Mouse (Mus musculus) heart, postnatal 0 days (tissue): ENCODE data around the gene Mybpc3. TPM values are rescaled to one million over a fixed set of nuclear protein-coding genes. Genes with fewer than 3 reads are reported as not detected.

ENCODE experiments used
- ATAC-seq: fragments of 200-750 bp; cut with Nextera tagmentation; 2 replicates; pipeline ENCODE4 v1.8.0; 2017; ENCODE audit warnings: low read depth, moderate number of reproducible peaks, moderate library complexity; ENCODE audit not compliant: insufficient read depth
- DNase-seq: peaks from one replicate; pipeline ENCODE4 v3.0.0-alpha.2; 2016; ENCODE audit warnings: low spot score
- H3K27ac ChIP-seq: fragments of 300-500 bp; sonication (generic); 2 replicates; pipeline ENCODE4 v1.5.1; 2014; ENCODE audit warnings: low read depth, mild to moderate bottlenecking
- H3K27me3 ChIP-seq: fragments of 300-500 bp; sonication (generic); 2 replicates; pipeline ENCODE4 v1.6.1; 2014; ENCODE audit warnings: low read length, mixed read lengths; ENCODE audit not compliant: control insufficient read depth, insufficient read depth
- H3K36me3 ChIP-seq: fragments of 300-500 bp; sonication (generic); replicated peaks from 2 replicates; pipeline ENCODE4 v1.6.1; 2014; ENCODE audit warnings: low read length, mixed read lengths; ENCODE audit not compliant: control insufficient read depth, insufficient read depth
- H3K4me1 ChIP-seq: fragments of 300-500 bp; sonication (generic); 2 replicates; pipeline ENCODE4 v1.6.1; 2014; ENCODE audit warnings: antibody characterized with exemption; ENCODE audit not compliant: control insufficient read depth, insufficient read depth
- H3K4me2 ChIP-seq: fragments of 300-500 bp; sonication (generic); 2 replicates; pipeline ENCODE4 v1.6.1; 2014; ENCODE audit warnings: low read depth, mild to moderate bottlenecking, low read length, moderate library complexity
- H3K4me3 ChIP-seq: fragments of 300-500 bp; sonication (generic); 2 replicates; pipeline ENCODE4 v1.5.1; 2014; ENCODE audit warnings: low read depth, low read length
- H3K9ac ChIP-seq: fragments of 300-500 bp; sonication (generic); replicated peaks from 2 replicates; pipeline ENCODE4 v1.6.1; 2014; ENCODE audit warnings: low read depth, low read length, mixed read lengths
- H3K9me3 ChIP-seq: fragments of 300-500 bp; sonication (generic); replicated peaks from 2 replicates; pipeline ENCODE4 v1.6.1; 2016; ENCODE audit warnings: low read length; ENCODE audit not compliant: control insufficient read depth
- CTCF ChIP-seq: IDR thresholded peaks from 2 replicates; pipeline ENCODE4 v1.5.1; 2016; ENCODE audit warnings: antibody characterized with exemption, control low read depth, low read depth
- EP300 ChIP-seq: IDR thresholded peaks from 2 replicates; pipeline ENCODE4 v1.6.1; 2016; ENCODE audit warnings: antibody characterized with exemption, low read depth
- WGBS: fragments of 180-500 bp; shearing (Covaris S2); extraction: QIAGEN DNeasy Blood & Tissue Kit; methylation state at CpG from one replicate; pipeline ENCODE4 v1.1.7; 2014; 5-methylcytosine and 5-hydroxymethylcytosine counted together
- polyA plus RNA-seq: library from polyadenylated mRNA; unstranded; fragments of >200 nt; fragmentation: Nextera tagmentation; extraction: Ambion mirVana; gene quantifications from 2 replicates; pipeline ENCODE4 v1.2.1, GENCODE M21; 2015
- total RNA-seq: library from RNA; depleted of rRNA; stranded (reverse); fragments of >200 nt; gene quantifications from 2 replicates; pipeline ENCODE4 v1.2.3, GENCODE M21; 2014; ENCODE audit warnings: low replicate concordance

Mybpc3 gene
- total and polyA plus RNA-seq, 2 experiments from 2014 or later = 1,207 to 2,313 TPM

DNA sequence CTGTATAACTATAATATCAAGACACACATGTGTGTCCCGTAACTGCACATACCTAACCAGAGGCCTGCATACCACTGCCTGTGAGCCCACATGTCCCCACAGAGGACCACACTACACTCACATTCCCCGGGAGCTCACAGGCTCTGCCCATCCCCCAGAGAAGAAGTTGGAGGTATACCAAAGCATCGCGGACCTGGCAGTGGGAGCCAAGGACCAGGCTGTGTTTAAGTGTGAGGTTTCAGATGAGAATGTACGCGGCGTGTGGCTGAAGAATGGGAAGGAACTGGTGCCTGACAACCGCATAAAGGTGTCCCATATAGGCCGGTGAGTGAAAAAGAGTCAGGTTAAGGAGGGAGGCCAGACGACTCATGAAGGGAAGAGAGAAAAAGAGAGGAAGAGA is 7.2 kb downstream of the Mybpc3 start:
- Histone ChIP-seq H3K36me3 (peaks cover 95% of the 10 kb centered on the region), H3K9me3 (no peaks in the 10 kb centered on the region), H3K9ac (no peak overlapping the region), H3K4me2 (peak overlapping the region; percentile 79; the same call in 1 of the 2 replicates), H3K4me3 (no peak overlapping the region), H3K27ac (peak overlapping the region; percentile 22; the same call in 1 of the 2 replicates), H3K4me1 (peaks cover 28% of the 10 kb centered on the region), H3K27me3 (no peaks in the 10 kb centered on the region)
- no peak for TF ChIP-seq CTCF
- no peak for TF ChIP-seq EP300
- DNase-seq (no peak), ATAC-seq (0 out of 2 replicates have a peak, but pooled peaks have one; percentile 5)
- WGBS = 52% methylated on average over 10 of the region's 10 CpGs

DNA sequence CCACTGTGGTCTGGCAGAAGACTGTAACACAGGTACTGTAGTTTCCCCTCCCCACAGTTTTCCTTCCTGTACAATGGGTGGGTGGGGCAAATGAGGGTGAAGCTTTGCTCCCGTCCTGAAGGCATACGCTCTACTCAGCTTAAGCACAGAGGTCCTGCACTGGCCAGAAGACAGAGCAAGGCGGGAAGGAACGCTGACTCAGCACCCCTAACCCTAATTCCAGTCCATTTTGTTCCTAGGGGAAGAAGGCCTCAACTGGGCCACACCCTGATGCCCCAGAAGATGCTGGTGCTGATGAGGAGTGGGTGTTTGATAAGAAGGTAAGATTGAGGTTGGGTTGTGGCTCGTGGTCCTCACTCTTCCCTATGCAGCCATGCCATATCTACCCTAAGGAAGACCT is 10.8 kb downstream of the Mybpc3 start:
- H3K4me1 ChIP-seq = peaks cover 11% of the 10 kb centered on the region
- WGBS = 54% methylated on average over 5 of the region's 5 CpGs
- TF ChIP-seq CTCF (no peak), EP300 (no peak)

DNA sequence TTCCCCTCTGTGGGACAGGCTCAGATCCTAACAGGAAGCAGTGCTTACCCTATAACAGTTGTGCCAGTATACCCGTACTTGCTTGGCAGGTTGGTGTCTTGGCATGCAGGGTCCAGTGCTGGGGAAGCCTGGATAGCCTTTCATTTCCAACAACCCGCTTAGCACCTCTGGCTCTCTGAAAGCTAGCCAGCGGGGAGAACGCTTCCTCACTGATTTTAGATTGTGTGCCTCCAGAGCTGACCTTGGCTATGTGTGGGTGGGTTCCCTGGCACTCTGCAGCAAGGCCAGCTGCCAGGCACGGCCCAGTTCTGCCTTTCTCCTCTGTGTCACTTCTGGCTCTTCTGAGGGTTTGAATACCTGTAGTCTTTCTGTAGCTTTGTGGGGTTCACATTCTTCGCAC is 12.2 kb downstream of the Mybpc3 start:
- H3K4me2 ChIP-seq = no peak overlapping the region
- no peak overlapping the region for H3K9ac ChIP-seq
- H3K9me3 ChIP-seq = no peaks in the 10 kb centered on the region
- H3K4me1 ChIP-seq = peaks cover 6% of the 10 kb centered on the region
- no peaks in the 10 kb centered on the region for H3K27me3 ChIP-seq
- DNase-seq = peak; percentile 53
- peak; percentile 28; the same call in 1 of the 2 replicates for ATAC-seq
- no peak overlapping the region for H3K4me3 ChIP-seq
- TF ChIP-seq CTCF = no peak
- no peak for TF ChIP-seq EP300
- WGBS = 41% methylated on average over 6 of the region's 6 CpGs
- peak overlapping the region; percentile 54 for H3K27ac ChIP-seq
- H3K36me3 ChIP-seq = peaks cover 91% of the 10 kb centered on the region

More for the DNA sequence above, 10.8 kb downstream of the Mybpc3 start:
- peaks cover 91% of the 10 kb centered on the region for H3K36me3 ChIP-seq
- H3K27me3 ChIP-seq = no peaks in the 10 kb centered on the region
- ATAC-seq = no peak
- no peak for DNase-seq
- H3K4me3 ChIP-seq = no peak overlapping the region
- H3K27ac ChIP-seq = no peak overlapping the region
- H3K4me2 ChIP-seq = no peak overlapping the region
- no peak overlapping the region for H3K9ac ChIP-seq
- no peaks in the 10 kb centered on the region for H3K9me3 ChIP-seq

DNA sequence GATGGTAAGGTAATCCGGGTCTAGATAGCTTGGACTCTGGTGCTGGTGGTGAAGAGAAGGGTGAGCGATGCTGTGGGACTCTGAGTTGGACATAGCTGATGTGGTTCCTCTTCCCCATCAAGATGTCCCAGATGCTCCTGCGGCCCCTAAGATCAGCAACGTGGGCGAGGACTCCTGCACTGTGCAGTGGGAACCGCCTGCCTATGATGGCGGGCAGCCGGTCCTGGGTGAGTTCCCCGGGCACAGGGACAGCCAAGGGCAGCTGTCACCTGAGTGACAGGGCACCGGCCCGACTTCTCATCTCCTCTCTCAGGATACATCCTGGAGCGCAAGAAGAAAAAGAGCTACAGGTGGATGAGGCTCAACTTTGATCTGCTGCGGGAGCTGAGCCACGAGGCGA is 13.3 kb downstream of the Mybpc3 start:
- Histone ChIP-seq H3K36me3 (peaks cover 91% of the 10 kb centered on the region), H3K9ac (no peak overlapping the region), H3K4me2 (no peak overlapping the region), H3K27ac (peak overlapping the region; percentile 46; the same call in 1 of the 2 replicates), H3K27me3 (no peaks in the 10 kb centered on the region), H3K4me1 (0 out of 2 replicates have a peak, but pooled peaks cover 2% of the 10 kb centered on the region), H3K9me3 (no peaks in the 10 kb centered on the region), H3K4me3 (no peak overlapping the region)
- no peak for TF ChIP-seq EP300
- 80% methylated on average over 15 of the region's 15 CpGs for WGBS
- ATAC-seq = no peak
- DNase-seq = no peak

DNA sequence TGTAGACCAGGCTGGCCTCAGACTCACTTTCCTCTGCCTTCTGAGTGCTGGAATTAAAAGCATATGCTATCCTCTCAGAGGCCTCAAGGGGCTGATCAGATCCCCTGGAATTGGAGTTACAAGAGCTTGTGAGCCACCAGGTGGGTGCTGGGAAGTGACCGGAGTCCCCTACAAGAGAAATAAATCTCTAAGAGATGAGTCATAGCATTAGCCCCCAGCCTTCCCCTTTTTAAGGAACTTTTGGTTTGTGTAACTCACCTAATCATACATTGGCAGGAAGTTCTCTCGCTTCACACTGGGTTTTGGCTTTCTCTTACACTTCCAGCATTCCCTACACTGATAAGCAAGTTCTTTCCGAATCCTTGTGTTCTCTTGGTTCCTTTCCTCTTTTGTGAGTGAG is 14.1 kb downstream of the Mybpc3 start:
- ATAC-seq (no peak), DNase-seq (no peak)
- TF ChIP-seq CTCF (no peak), EP300 (no peak)
- H3K4me3 ChIP-seq = no peak overlapping the region
- H3K9me3 ChIP-seq = no peaks in the 10 kb centered on the region
- H3K4me2 ChIP-seq = no peak overlapping the region
- 34% methylated on average over 3 of the region's 3 CpGs for WGBS
- H3K36me3 ChIP-seq = peaks cover 92% of the 10 kb centered on the region
- 0 out of 2 replicates have a peak, but pooled peaks cover 2% of the 10 kb centered on the region for H3K4me1 ChIP-seq
- H3K9ac ChIP-seq = no peak overlapping the region
- peak overlapping the region; percentile 46; the same call in 1 of the 2 replicates for H3K27ac ChIP-seq
- no peaks in the 10 kb centered on the region for H3K27me3 ChIP-seq
